Mouse (Mus musculus) CD4-positive helper T cell, adult 2 months (primary cell): ENCODE measurements around the gene Spocd1.

Source experiments
- DNase-seq: peaks from one replicate; pipeline ENCODE4 v3.0.0-alpha.2; 2012; ENCODE audit warnings: low read depth, missing footprints, low spot score

The Spocd1 gene

DNA sequence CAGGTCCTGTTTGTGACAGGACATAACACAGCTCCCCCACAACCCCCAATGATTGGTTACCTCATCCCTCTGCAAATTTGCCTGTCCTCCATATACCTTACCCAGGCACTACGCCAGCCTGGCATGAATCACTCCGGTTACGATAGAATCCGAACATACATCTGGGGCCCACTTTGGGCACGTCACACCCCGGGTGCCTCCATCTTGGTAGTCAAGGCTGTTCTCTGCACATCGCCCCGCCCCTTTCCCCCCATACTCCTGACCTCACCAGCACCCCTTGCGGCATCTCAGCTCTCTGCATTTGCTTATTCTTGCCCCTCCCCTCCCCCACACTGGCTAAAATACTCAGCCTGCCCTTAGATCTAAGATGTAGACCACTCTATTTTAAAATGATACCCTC is 76.5 kb downstream of the Spocd1 start:
- DNase-seq = no peak

DNA sequence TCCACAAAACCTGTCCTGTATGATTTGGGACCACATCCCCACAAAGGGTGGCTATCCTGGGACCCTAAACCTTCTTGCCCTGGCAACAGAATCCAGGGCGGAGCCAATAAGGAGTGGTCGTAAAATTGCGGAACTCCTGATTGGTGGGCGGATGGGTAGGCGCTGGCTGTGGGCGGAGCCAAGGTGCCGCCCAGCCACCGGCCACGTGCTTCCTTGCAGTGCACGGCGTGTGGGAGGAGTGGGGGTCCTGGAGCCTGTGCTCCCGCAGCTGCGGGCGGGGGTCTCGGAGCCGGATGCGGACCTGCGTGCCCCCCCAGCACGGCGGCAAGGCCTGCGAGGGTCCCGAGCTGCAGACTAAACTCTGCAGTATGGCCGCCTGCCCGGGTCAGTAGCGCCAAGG is 77.5 kb downstream of the Spocd1 start:
- DNase-seq = no peak
